Mouse (Mus musculus) stomach, embryonic 15.5 days (tissue): Measurements from ENCODE around the gene Pdcd5. TPM values are rescaled to one million over a fixed set of nuclear protein-coding genes. Genes with fewer than 3 reads are reported as not detected.

ENCODE experiments used
- ATAC-seq: fragments of 200-750 bp; cut with Nextera tagmentation; 2 replicates; pipeline ENCODE4 v1.8.0; 2017; ENCODE audit warnings: low read depth, moderate number of reproducible peaks, moderate TSS enrichment; ENCODE audit not compliant: insufficient read depth, low FRiP score
- H3K27ac ChIP-seq: fragments of 300-500 bp; sonication (generic); 2 replicates; pipeline ENCODE4 v1.5.1; 2015; ENCODE audit warnings: mild to moderate bottlenecking, inconsistent platforms
- H3K27me3 ChIP-seq: fragments of 300-500 bp; sonication (generic); replicated peaks from 2 replicates; pipeline ENCODE4 v1.6.1; 2015; ENCODE audit warnings: inconsistent platforms
- H3K36me3 ChIP-seq: fragments of 300-500 bp; sonication (generic); 2 replicates; pipeline ENCODE4 v1.6.1; 2015; ENCODE audit warnings: inconsistent platforms
- H3K4me1 ChIP-seq: fragments of 300-500 bp; sonication (generic); 2 replicates; pipeline ENCODE4 v1.6.1; 2015; ENCODE audit warnings: inconsistent platforms
- H3K4me2 ChIP-seq: fragments of 300-500 bp; sonication (generic); 2 replicates; pipeline ENCODE4 v1.6.1; 2015; ENCODE audit warnings: mild to moderate bottlenecking, inconsistent platforms
- H3K4me3 ChIP-seq: fragments of 300-500 bp; sonication (generic); replicated peaks from 2 replicates; pipeline ENCODE4 v1.5.1; 2015; ENCODE audit warnings: inconsistent platforms
- H3K9ac ChIP-seq: fragments of 300-500 bp; sonication (generic); 2 replicates; pipeline ENCODE4 v1.6.1; 2015; ENCODE audit warnings: inconsistent platforms
- H3K9me3 ChIP-seq: fragments of 300-500 bp; sonication (generic); 2 replicates; pipeline ENCODE4 v1.6.1; 2016; ENCODE audit warnings: inconsistent platforms
- WGBS: fragments of 180-500 bp; shearing (Covaris S2); methylation state at CpG from one replicate; pipeline ENCODE4 v1.1.7; 2015; 5-methylcytosine and 5-hydroxymethylcytosine counted together
- polyA plus RNA-seq: library from polyadenylated mRNA; unstranded; fragments of >200 nt; fragmentation: Nextera tagmentation; extraction: Ambion mirVana; gene quantifications from 2 replicates; pipeline ENCODE4 v1.2.1, GENCODE M21; 2015

The Pdcd5 gene
- polyA plus RNA-seq: 218 and 236 TPM in 2 replicates

DNA sequence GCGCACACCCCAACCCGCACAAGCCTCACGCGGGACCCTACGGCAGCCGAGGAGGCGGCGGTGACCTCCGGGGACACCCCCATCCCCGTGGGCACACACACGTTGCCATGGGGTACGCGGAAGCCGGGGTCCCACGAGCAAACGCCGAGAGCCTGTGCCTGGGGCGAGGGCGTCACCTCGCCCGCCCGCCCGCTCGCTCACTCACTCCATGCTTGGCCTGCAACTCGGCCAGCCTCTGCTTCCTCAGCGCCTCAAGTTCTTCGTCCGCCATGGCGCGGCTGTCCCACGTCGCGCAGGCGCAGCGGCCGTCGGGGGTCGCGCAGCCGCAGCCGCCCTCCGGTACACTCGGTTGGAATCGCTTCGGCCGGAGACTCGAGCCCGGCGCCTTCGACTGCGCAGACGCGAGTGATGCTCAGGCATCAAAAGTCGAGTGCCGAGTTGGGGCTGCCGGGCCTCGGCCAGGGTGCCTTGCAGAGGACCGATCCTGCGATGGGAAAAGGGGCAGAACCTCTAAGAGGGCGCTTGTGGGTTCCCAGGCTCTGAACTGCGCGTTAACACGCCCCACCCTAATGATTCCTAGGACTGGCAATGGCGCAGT, at the start of gene Pdcd5:
Gene Pdcd5 (minus strand): TSS at position 421 of the 598 bp plus-strand sequence.
- peak; percentile 88 for ATAC-seq
- H3K27ac ChIP-seq: peak within 1 kb of the TSS; percentile 74
- H3K4me3 ChIP-seq: peak within 1 kb of the TSS; percentile 97
- no peaks in the 10 kb centered on the region for H3K4me1 ChIP-seq
- peak within 1 kb of the TSS; percentile 85 for H3K9ac ChIP-seq
- under 1% methylated on average over 64 of the region's 64 CpGs for WGBS
- H3K4me2 ChIP-seq: peak within 1 kb of the TSS; percentile 60
- no peaks in the 10 kb centered on the region for H3K9me3 ChIP-seq
- peaks cover 19% of the 10 kb centered on the region for H3K36me3 ChIP-seq
- no peaks in the 10 kb centered on the region for H3K27me3 ChIP-seq

DNA sequence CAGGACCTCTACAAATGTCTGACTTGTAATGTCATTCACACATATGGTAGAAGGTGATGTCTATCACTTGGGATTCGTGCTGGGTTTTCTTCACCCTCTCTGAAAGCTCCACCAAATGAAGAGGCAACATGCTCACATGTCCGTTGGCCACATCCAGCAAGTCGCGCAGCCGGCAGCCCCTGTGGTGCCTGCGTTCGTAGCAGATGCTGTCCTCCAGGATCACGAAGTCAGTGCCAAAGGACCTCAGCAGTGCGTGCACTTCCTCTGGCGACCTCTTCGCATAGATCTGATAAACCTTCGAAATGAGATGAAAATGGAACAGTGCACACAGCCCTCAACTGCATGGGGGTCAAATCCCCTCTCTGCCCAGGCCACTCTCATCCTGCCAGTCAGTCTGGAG, 45.3 kb upstream of the Pdcd5 start:
- Histone ChIP-seq H3K4me2 (no peak overlapping the region), H3K27me3 (no peaks in the 10 kb centered on the region), H3K9ac (no peak overlapping the region), H3K36me3 (no peaks in the 10 kb centered on the region; the same call in 1 of the 2 replicates), H3K4me3 (no peak overlapping the region), H3K27ac (no peak overlapping the region), H3K4me1 (no peaks in the 10 kb centered on the region), H3K9me3 (no peaks in the 10 kb centered on the region)
- no peak for ATAC-seq
- WGBS: 92% methylated on average over 12 of the region's 12 CpGs

DNA sequence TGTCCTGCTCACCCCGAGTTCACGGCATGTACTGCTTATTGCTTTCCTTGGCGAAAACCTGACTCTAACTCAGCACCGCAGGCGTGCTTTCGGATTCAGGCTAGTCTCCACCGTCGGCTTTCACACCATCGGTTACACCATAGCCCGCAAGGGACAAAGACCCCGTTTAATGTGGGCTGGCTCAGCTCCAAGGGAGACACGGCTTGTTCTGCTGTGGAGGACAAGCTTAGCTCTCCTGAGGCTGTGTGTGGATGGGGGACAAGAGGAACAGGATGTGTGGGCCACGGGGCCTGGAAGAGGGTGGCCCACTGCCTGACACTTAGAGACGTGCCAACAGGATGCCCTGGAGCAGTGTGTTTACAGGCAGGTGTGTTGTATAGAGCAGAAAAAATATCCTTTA, 44.8 kb upstream of the Pdcd5 start:
- no peaks in the 10 kb centered on the region; the same call in 1 of the 2 replicates for H3K36me3 ChIP-seq
- no peak overlapping the region for H3K4me2 ChIP-seq
- H3K4me3 ChIP-seq: no peak overlapping the region
- ATAC-seq: no peak
- no peaks in the 10 kb centered on the region for H3K27me3 ChIP-seq
- H3K27ac ChIP-seq: no peak overlapping the region
- H3K9ac ChIP-seq: no peak overlapping the region
- 86% methylated on average over 14 of the region's 14 CpGs for WGBS
- no peaks in the 10 kb centered on the region for H3K9me3 ChIP-seq
- no peaks in the 10 kb centered on the region for H3K4me1 ChIP-seq

DNA sequence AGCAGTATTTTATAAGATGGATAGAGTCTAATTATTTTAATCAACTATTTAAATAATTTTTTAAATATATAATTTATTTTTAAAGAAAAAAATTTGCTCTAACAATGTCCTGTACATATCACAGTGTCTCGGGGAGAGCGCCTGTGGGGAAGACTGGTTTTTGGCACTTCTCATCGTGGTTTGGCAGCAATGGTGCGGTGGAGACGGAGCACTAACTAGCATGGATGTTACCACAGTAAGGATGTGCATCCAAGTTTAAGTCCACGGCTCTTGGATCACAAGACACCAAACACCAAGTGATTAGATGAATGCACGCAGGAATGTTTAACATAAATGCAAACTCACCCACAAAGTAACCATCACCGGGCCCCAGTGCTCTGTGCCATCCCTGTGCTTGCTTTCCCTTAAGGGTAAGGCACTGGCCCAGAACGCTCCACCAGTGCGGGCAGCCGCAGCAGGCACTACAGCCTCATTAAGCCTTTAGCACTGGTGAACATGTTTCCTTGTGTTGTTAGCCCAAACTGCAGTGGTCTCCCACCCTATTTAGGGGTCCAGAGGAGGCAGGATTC, 41.5 kb upstream of the Pdcd5 start:
- H3K4me3 ChIP-seq: no peak overlapping the region
- 0 out of 2 replicates have a peak, but pooled peaks cover 3% of the 10 kb centered on the region for H3K4me1 ChIP-seq
- H3K9me3 ChIP-seq: no peaks in the 10 kb centered on the region
- 90% methylated on average over 11 of the region's 11 CpGs for WGBS
- H3K27me3 ChIP-seq: no peaks in the 10 kb centered on the region
- H3K36me3 ChIP-seq: no peaks in the 10 kb centered on the region; the same call in 1 of the 2 replicates
- H3K27ac ChIP-seq: no peak overlapping the region
- no peak overlapping the region for H3K9ac ChIP-seq
- no peak for ATAC-seq
- no peak overlapping the region for H3K4me2 ChIP-seq

DNA sequence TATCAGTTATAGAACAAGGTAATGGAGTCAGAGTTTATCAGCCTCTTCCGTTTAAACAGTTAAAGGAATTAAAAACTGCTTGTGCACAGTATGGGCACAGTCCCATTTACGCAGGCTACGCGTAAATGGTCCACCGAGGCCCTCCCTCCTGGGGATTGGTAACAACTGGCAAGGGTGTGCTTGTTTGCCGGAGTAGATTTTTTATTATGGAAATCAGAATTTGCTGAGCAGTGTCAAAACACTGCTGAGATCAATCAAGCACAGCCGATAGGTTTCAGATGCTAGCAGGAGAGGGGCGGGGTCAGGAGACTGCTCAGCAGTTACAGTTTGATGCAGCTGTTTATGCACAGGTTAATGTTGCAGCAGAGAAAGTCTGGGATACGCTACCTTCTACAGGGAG, 41.0 kb upstream of the Pdcd5 start:
- H3K4me2 ChIP-seq: no peak overlapping the region
- H3K9me3 ChIP-seq: no peaks in the 10 kb centered on the region
- H3K27me3 ChIP-seq: no peaks in the 10 kb centered on the region
- no peak overlapping the region for H3K4me3 ChIP-seq
- H3K4me1 ChIP-seq: 0 out of 2 replicates have a peak, but pooled peaks cover 3% of the 10 kb centered on the region
- no peak for ATAC-seq
- H3K9ac ChIP-seq: no peak overlapping the region
- no peaks in the 10 kb centered on the region; the same call in 1 of the 2 replicates for H3K36me3 ChIP-seq
- WGBS: 70% methylated on average over 9 of the region's 9 CpGs
- 0 out of 2 replicates have a peak overlapping the region, but pooled peaks have one; percentile 7 for H3K27ac ChIP-seq

DNA sequence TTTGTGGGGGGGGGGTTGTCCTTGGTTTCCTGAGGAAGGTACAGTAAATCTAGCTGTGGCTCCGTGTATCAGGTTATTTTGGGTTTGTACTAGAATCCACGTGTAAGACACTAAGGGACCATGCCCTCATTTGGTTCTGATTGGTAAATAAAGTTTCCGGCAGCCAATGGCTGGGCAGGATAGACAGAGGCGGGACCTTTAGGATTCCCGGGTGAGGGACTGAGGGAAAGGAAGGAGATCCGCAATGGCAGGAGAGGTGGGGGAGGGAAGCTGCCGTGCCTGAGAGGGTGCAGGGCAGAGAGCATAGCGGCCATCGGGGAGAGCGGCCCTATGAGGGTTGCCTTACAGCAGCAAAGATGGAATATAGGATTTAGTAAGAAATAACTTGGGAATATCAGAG, 39.9 kb upstream of the Pdcd5 start:
- Histone ChIP-seq H3K4me3 (no peak overlapping the region), H3K9ac (no peak overlapping the region), H3K27ac (no peak overlapping the region), H3K4me2 (peak overlapping the region; percentile 26), H3K36me3 (no peaks in the 10 kb centered on the region), H3K27me3 (no peaks in the 10 kb centered on the region), H3K9me3 (no peaks in the 10 kb centered on the region), H3K4me1 (0 out of 2 replicates have a peak, but pooled peaks cover 3% of the 10 kb centered on the region)
- ATAC-seq: peak; percentile 22; the same call in 1 of the 2 replicates
- WGBS: 30% methylated on average over 10 of the region's 10 CpGs

DNA sequence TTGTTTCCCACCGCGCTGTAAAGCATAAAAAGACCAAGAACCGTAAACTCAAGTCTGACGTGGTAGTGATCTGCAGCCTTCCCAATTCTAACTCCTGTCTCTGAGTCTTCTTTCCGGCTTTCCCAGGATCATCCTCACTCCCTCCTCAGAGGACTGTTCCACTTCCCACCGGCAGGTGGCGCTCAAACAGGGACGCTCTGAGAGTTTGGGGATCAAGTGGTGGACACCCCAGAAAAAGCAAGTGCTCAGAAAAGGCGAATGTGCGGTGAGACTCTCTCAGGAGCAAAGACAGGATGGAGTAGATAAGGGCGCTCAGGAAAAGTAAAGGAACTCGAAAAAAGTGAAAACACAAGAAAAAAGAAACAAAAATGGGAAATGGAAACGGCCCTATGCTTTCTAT, 39.4 kb upstream of the Pdcd5 start:
- Histone ChIP-seq H3K4me1 (0 out of 2 replicates have a peak, but pooled peaks cover 3% of the 10 kb centered on the region), H3K9me3 (no peaks in the 10 kb centered on the region), H3K27ac (no peak overlapping the region), H3K27me3 (no peaks in the 10 kb centered on the region), H3K36me3 (no peaks in the 10 kb centered on the region), H3K4me3 (no peak overlapping the region), H3K9ac (no peak overlapping the region), H3K4me2 (peak overlapping the region; percentile 26)
- ATAC-seq: no peak; the same call in 1 of the 2 replicates
- WGBS: 25% methylated on average over 13 of the region's 13 CpGs

DNA sequence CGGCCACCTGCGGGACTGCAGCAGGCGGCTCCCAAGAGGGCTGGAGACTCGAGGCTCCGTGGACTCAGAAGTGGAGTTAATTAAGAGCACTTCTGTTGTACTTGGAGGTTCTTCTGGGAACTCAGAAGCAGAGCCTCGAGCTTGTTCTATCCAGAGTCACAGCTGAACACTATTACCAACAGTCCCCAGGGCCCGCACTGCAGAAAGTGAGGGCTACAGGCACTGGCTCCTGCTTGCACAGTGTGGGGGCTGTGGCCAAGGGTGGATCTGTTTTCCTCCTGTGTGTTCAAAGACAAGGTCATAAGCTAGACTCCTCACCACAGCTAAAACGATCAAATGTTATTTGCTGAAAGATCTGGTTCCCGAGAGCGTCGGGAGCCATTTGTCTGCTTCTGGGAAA, 38.9 kb upstream of the Pdcd5 start:
- no peaks in the 10 kb centered on the region for H3K9me3 ChIP-seq
- H3K27ac ChIP-seq: no peak overlapping the region
- 0 out of 2 replicates have a peak, but pooled peaks cover 3% of the 10 kb centered on the region for H3K4me1 ChIP-seq
- no peaks in the 10 kb centered on the region for H3K36me3 ChIP-seq
- H3K4me3 ChIP-seq: no peak overlapping the region
- H3K27me3 ChIP-seq: no peaks in the 10 kb centered on the region
- no peak for ATAC-seq
- no peak overlapping the region for H3K9ac ChIP-seq
- peak overlapping the region; percentile 26; the same call in 1 of the 2 replicates for H3K4me2 ChIP-seq
- 60% methylated on average over 11 of the region's 11 CpGs for WGBS

DNA sequence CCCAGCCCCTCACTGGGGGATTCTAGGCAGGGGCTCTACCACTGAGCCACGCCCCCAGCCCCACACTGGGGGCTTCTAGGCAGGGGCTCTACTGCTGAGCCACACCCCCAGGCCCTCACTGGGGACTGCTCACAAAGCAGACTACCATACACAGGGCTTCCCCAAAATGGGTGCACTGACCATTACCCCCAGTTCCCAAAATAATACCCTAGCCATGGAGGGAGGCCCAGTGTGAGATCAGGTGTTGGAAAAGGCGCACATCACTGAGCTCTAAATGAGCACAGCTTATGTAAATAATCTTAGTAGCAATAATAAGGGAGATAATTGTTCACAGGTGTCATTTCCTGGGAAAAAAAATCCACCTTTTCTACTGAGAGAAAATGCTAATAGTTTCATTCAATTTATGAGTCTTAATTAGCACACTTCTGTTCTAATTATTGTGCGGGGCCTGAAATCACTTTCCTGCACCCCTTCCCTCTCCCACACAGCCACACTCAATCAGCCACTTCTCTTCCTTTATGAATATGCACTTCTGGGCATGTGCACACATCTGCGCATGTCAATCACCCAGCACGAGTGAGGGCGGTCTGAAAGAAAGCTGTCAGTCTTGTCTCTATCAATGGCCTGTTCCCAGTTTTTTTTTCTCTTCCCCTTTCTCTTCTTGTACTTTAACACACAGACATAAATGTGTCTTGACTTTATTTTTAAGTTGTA, 36.2 kb upstream of the Pdcd5 start:
- no peak for ATAC-seq
- Histone ChIP-seq H3K9me3 (no peaks in the 10 kb centered on the region), H3K4me1 (0 out of 2 replicates have a peak, but pooled peaks cover 3% of the 10 kb centered on the region), H3K4me3 (no peak overlapping the region), H3K4me2 (no peak overlapping the region), H3K27me3 (no peaks in the 10 kb centered on the region), H3K9ac (no peak overlapping the region), H3K36me3 (no peaks in the 10 kb centered on the region), H3K27ac (no peak overlapping the region)
- 86% methylated on average over 6 of the region's 6 CpGs for WGBS

DNA sequence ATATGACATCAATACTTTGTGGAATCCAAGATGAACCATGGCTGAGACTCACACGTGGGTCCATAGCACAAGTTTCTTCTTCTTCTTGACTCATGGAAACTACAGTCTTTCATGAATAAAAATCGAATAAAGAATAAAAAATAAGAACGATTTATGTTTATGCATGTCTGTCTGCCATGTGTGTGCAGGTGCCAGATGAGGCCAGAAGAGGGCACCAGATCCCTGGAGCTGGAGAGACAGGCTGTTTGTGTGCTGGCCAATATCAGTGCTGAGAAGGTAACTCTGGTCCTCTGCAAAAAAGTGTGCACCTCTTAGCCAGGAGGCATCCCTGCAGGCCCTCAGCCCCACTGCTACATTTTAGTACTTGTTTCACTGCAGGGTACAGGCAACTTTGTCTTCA, 34.2 kb upstream of the Pdcd5 start:
- H3K4me2 ChIP-seq: no peak overlapping the region
- H3K9me3 ChIP-seq: no peaks in the 10 kb centered on the region
- H3K9ac ChIP-seq: no peak overlapping the region
- no peak overlapping the region for H3K27ac ChIP-seq
- H3K4me3 ChIP-seq: no peak overlapping the region
- no peaks in the 10 kb centered on the region for H3K36me3 ChIP-seq
- no peak for ATAC-seq
- WGBS: 76% methylated on average over 3 of the region's 3 CpGs
- H3K4me1 ChIP-seq: 0 out of 2 replicates have a peak, but pooled peaks cover 3% of the 10 kb centered on the region
- no peaks in the 10 kb centered on the region for H3K27me3 ChIP-seq

DNA sequence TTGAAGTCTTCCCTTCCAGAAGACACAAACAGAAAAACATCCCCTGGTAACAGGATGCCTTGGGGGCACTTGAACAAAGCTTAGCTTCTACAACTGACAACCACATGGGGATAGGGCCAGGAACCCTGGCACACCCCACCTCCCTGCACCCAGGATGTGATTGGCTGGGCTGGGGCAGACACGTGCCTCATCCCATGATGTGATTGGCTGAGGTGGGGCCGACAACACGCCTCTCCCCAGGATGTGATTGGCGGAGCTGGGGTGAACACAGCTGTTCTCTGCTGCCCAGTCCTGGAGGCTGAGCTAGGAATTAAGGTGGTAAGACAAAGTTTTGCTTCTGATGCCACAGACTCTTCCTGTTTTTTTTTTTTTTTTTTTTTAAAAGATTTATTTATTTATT, 31.7 kb upstream of the Pdcd5 start:
- no peak overlapping the region for H3K27ac ChIP-seq
- no peak overlapping the region for H3K4me3 ChIP-seq
- no peaks in the 10 kb centered on the region for H3K9me3 ChIP-seq
- 63% methylated on average over 4 of the region's 4 CpGs for WGBS
- no peak for ATAC-seq
- H3K4me2 ChIP-seq: no peak overlapping the region
- H3K4me1 ChIP-seq: no peaks in the 10 kb centered on the region
- no peak overlapping the region for H3K9ac ChIP-seq
- H3K36me3 ChIP-seq: no peaks in the 10 kb centered on the region
- no peaks in the 10 kb centered on the region for H3K27me3 ChIP-seq
